Mouse (Mus musculus): Measurements from ENCODE around the gene Ficd. TPM values are rescaled to one million over a fixed set of nuclear protein-coding genes. Genes with fewer than 3 reads are reported as not detected.
A peak's percentile ranks its signal among the peaks of the same experiment; 100 is the strongest.

Ficd gene
- polyA plus RNA-seq, 1 experiment from 2014 or later, result 4.9 TPM

GRCm38 (mm10) chr5:113789075-113789788 is 53.6 kb downstream of the Ficd start:
- WGBS, result 32% methylated on average over 7 of the region's 7 CpGs

More at GRCm38 (mm10) chr5:113789075-113789788, 53.6 kb downstream of the Ficd start:
- H3K9me3 ChIP-seq (replicated peaks), result no peaks in the 10 kb centered on the region
- no peak overlapping the region for H3K4me2 ChIP-seq
- H3K27me3 ChIP-seq, result peaks cover 10% of the 10 kb centered on the region
- H3K4me1 ChIP-seq (replicated peaks), result peaks cover 24% of the 10 kb centered on the region
- no peak overlapping the region for H3K4me3 ChIP-seq
- no peaks in the 10 kb centered on the region for H3K36me3 ChIP-seq
- H3K27ac ChIP-seq, result no peak overlapping the region; the same call in 1 of the 2 replicates
- 0 out of 2 replicates have a peak, but pooled peaks have one; percentile 33 for ATAC-seq (replicated peaks; ENCODE audit: insufficient number of reproducible peaks, insufficient read depth, low FRiP score, low read depth)
- H3K9ac ChIP-seq, result no peak overlapping the region

Other genes with a start within 250 kb of the Ficd start
- gene Wscd2, start 245.5 kb upstream of the Ficd start, polyA plus RNA-seq (2015; fragmentation: Nextera tagmentation; extraction: Ambion mirVana), result 2.5 and 4.2 TPM in 2 replicates
- gene Cmklr1, start 85.4 kb upstream of the Ficd start, polyA plus RNA-seq (2015; fragmentation: Nextera tagmentation; extraction: Ambion mirVana), result 4.4 and 5.0 TPM in 2 replicates
- gene 1700069L16Rik, start 11.0 kb upstream of the Ficd start, polyA plus RNA-seq (2015; fragmentation: Nextera tagmentation; extraction: Ambion mirVana), result not detected in 2 replicates
- 30.8 and 39.8 TPM in 2 replicates for gene Sart3, start 36.7 kb downstream of the Ficd start, polyA plus RNA-seq (2015; fragmentation: Nextera tagmentation; extraction: Ambion mirVana)
- 112 and 124 TPM in 2 replicates for gene Iscu, start 36.9 kb downstream of the Ficd start, polyA plus RNA-seq (2015; fragmentation: Nextera tagmentation; extraction: Ambion mirVana)
- gene Tmem119, start 64.7 kb downstream of the Ficd start, polyA plus RNA-seq (2015; fragmentation: Nextera tagmentation; extraction: Ambion mirVana), result 23.6 and 30.5 TPM in 2 replicates
- 2.7 and 18.4 TPM in 2 replicates for gene Selplg, start 96.8 kb downstream of the Ficd start, polyA plus RNA-seq (2015; fragmentation: Nextera tagmentation; extraction: Ambion mirVana)
- gene Coro1c, start 173.0 kb downstream of the Ficd start, polyA plus RNA-seq (2015; fragmentation: Nextera tagmentation; extraction: Ambion mirVana), result 72.7 and 95.4 TPM in 2 replicates